Mouse (Mus musculus) MEL (cell line): Measurements from ENCODE around the gene Bves. TPM values are rescaled to one million over a fixed set of nuclear protein-coding genes. Genes with fewer than 3 reads are reported as not detected.

Experiments
- DNase-seq: peaks from one replicate; pipeline ENCODE4 v3.0.0; 2011; ENCODE audit warnings: low read depth, low spot score
- H3K27ac ChIP-seq: 2 replicates; pipeline ENCODE4 v1.5.1; 2012; ENCODE audit warnings: low read depth, mild to moderate bottlenecking, control low read depth, low read length, moderate library complexity; ENCODE audit not compliant: control insufficient read depth
- H3K27me3 ChIP-seq, 2 experiments: fragments of 150-350 bp in 1 of 2; sonication (generic) in 1 of 2; 2 replicates each; pipeline ENCODE4 v1.6.1; 2012; ENCODE audit warnings: low read length in 2 of 2, mild to moderate bottlenecking in 2 of 2, improper control_type of control experiment in 1 of 2, moderate library complexity in 1 of 2; ENCODE audit not compliant: insufficient read depth in 2 of 2, control insufficient read depth in 1 of 2
- H3K36me3 ChIP-seq, 2 experiments: 2 replicates each; pipeline ENCODE4 v1.6.1; 2012 to 2014; ENCODE audit warnings: low read length in 2 of 2, improper control_type of control experiment in 1 of 2, inconsistent platforms in 1 of 2, mild to moderate bottlenecking in 1 of 2; ENCODE audit not compliant: insufficient read depth in 2 of 2, control insufficient read depth in 1 of 2
- H3K4me1 ChIP-seq, 2 experiments: fragments of 150-350 bp in 1 of 2; sonication (generic) in 1 of 2; 2 replicates each; pipeline ENCODE4 v1.6.1; 2012; ENCODE audit warnings: low read length in 2 of 2, improper control_type of control experiment in 1 of 2, mild to moderate bottlenecking in 1 of 2; ENCODE audit not compliant: insufficient read depth in 2 of 2, control insufficient read depth in 1 of 2
- H3K4me3 ChIP-seq, 2 experiments: fragments of 150-350 bp in 1 of 2; sonication (generic) in 1 of 2; 2 replicates each; pipeline ENCODE4 v1.5.1; 2012; ENCODE audit warnings: low read depth in 2 of 2, low read length in 2 of 2, mild to moderate bottlenecking in 2 of 2, moderate library complexity in 2 of 2, control low read depth in 1 of 2, improper control_type of control experiment in 1 of 2; ENCODE audit not compliant: control insufficient read depth in 1 of 2, insufficient read depth in 1 of 2
- H3K79me2 ChIP-seq: 2 replicates; pipeline ENCODE4 v1.6.1; 2012; ENCODE audit warnings: mild to moderate bottlenecking, low read length, moderate library complexity; ENCODE audit not compliant: control insufficient read depth, poor library complexity, insufficient read depth
- H3K9ac ChIP-seq: 2 replicates; pipeline ENCODE4 v1.6.1; 2012; ENCODE audit warnings: low read depth, mild to moderate bottlenecking, control low read depth, low read length, moderate library complexity; ENCODE audit not compliant: control insufficient read depth, poor library complexity, severe bottlenecking
- H3K9me3 ChIP-seq: fragments of 150-350 bp; sonication (generic); replicated peaks from 2 replicates; pipeline ENCODE4 v1.6.1; 2012; ENCODE audit warnings: mild to moderate bottlenecking, low read length, improper control_type of control experiment, moderate library complexity; ENCODE audit not compliant: insufficient read depth
- BHLHE40 ChIP-seq: IDR thresholded peaks from 2 replicates; pipeline ENCODE4 v1.6.1; 2012; ENCODE audit warnings: low read depth, mild to moderate bottlenecking, inconsistent platforms, low read length, improper control_type of control experiment, borderline replicate concordance
- CHD1 ChIP-seq: IDR thresholded peaks from 2 replicates; pipeline ENCODE4 v1.6.1; 2012; ENCODE audit warnings: low read depth, mild to moderate bottlenecking, inconsistent platforms, low read length, improper control_type of control experiment
- CHD2 ChIP-seq: IDR thresholded peaks from 2 replicates; pipeline ENCODE4 v1.6.1; 2011; ENCODE audit warnings: low read length, improper control_type of control experiment
- CTCF ChIP-seq, 3 experiments: IDR thresholded peaks in 2 of 3; conservative IDR thresholded peaks in 1 of 3; 2 replicates each; pipeline ENCODE4 v1.5.1; 2011 to 2012; ENCODE audit warnings: low read length in 3 of 3, low read depth in 2 of 3, mild to moderate bottlenecking in 2 of 3, improper control_type of control experiment in 1 of 3, inconsistent platforms in 1 of 3, mixed read lengths in 1 of 3, moderate library complexity in 1 of 3; ENCODE audit not compliant: control insufficient read depth in 1 of 3, insufficient read depth in 1 of 3, poor library complexity in 1 of 3, severe bottlenecking in 1 of 3
- EP300 ChIP-seq, 2 experiments: IDR thresholded peaks; 2 replicates each; pipeline ENCODE4 v1.6.1; 2011; ENCODE audit warnings: improper control_type of control experiment in 2 of 2, low read length in 2 of 2, low read depth in 1 of 2, mild to moderate bottlenecking in 1 of 2
- GABPA ChIP-seq: IDR thresholded peaks from 2 replicates; pipeline ENCODE4 v1.6.1; 2012; ENCODE audit warnings: low read depth, mild to moderate bottlenecking, inconsistent platforms, low read length, improper control_type of control experiment, moderate library complexity
- HCFC1 ChIP-seq: IDR thresholded peaks from 2 replicates; pipeline ENCODE4 v1.6.1; 2012; ENCODE audit warnings: low read depth, mild to moderate bottlenecking, inconsistent platforms, low read length, improper control_type of control experiment, moderate library complexity
- JUND ChIP-seq: IDR thresholded peaks from 2 replicates; pipeline ENCODE4 v1.6.1; 2011; ENCODE audit warnings: low read depth, mild to moderate bottlenecking, improper control_type of control experiment, low read length
- NELFE ChIP-seq: IDR thresholded peaks from 2 replicates; pipeline ENCODE4 v1.6.1; 2011; ENCODE audit warnings: low read depth, low read length, improper control_type of control experiment
- NRF1 ChIP-seq: IDR thresholded peaks from 2 replicates; pipeline ENCODE4 v1.6.1; 2014; ENCODE audit warnings: low read depth, mild to moderate bottlenecking, inconsistent platforms, low read length, improper control_type of control experiment, moderate library complexity; ENCODE audit not compliant: poor library complexity, insufficient read depth, severe bottlenecking
- POLR2A ChIP-seq, 2 experiments: IDR thresholded peaks; 2 replicates each; pipeline ENCODE4 v1.6.1; 2011 to 2012; ENCODE audit warnings: low read length in 2 of 2, mild to moderate bottlenecking in 2 of 2, control low read depth in 1 of 2, improper control_type of control experiment in 1 of 2, low read depth in 1 of 2, moderate library complexity in 1 of 2; ENCODE audit not compliant: control insufficient read depth in 1 of 2, insufficient read depth in 1 of 2, poor library complexity in 1 of 2
- POLR2AphosphoS5 ChIP-seq: IDR thresholded peaks from 2 replicates; pipeline ENCODE4 v1.6.1; 2012; ENCODE audit warnings: low read depth, borderline replicate concordance, mild to moderate bottlenecking, inconsistent platforms, low read length, moderate library complexity, mixed read lengths
- SMC3 ChIP-seq: IDR thresholded peaks from 2 replicates; pipeline ENCODE4 v1.6.1; 2011; ENCODE audit warnings: low read depth, low read length, improper control_type of control experiment
- UBTF ChIP-seq: IDR thresholded peaks from 2 replicates; pipeline ENCODE4 v1.6.1; 2012; ENCODE audit warnings: low read depth, mild to moderate bottlenecking, inconsistent platforms, low read length, improper control_type of control experiment, moderate library complexity, borderline replicate concordance; ENCODE audit not compliant: insufficient read depth
- USF2 ChIP-seq, 2 experiments: IDR thresholded peaks; 2 replicates each; pipeline ENCODE4 v1.6.1; 2011 to 2012; ENCODE audit warnings: improper control_type of control experiment in 2 of 2, low read length in 2 of 2, borderline replicate concordance in 1 of 2, inconsistent platforms in 1 of 2, low read depth in 1 of 2, mild to moderate bottlenecking in 1 of 2; ENCODE audit not compliant: insufficient read depth in 1 of 2
- ZC3H11A ChIP-seq: IDR thresholded peaks from 2 replicates; pipeline ENCODE4 v1.6.1; 2012; ENCODE audit warnings: low read depth, mild to moderate bottlenecking, inconsistent platforms, low read length, improper control_type of control experiment
- ZKSCAN1 ChIP-seq: IDR thresholded peaks from 2 replicates; pipeline ENCODE4 v1.6.1; 2012; ENCODE audit warnings: low read depth, mild to moderate bottlenecking, inconsistent platforms, low read length, improper control_type of control experiment, moderate library complexity
- ZMIZ1 ChIP-seq: IDR thresholded peaks from 2 replicates; pipeline ENCODE4 v1.6.1; 2012; ENCODE audit warnings: low read depth, mild to moderate bottlenecking, inconsistent platforms, low read length, improper control_type of control experiment, moderate library complexity
- ZNF384 ChIP-seq: IDR thresholded peaks from 2 replicates; pipeline ENCODE4 v1.6.1; 2012; ENCODE audit warnings: low read depth, mild to moderate bottlenecking, inconsistent platforms, low read length, improper control_type of control experiment
- polyA plus RNA-seq, 2 experiments: library from polyadenylated mRNA; stranded (reverse) in 1 of 2; unstranded in 1 of 2; fragments of >175 nt in 1 of 2; fragments of >200 nt in 1 of 2; gene quantifications; 2 replicates each; pipeline versions ENCODE4 v1.2.1 to v1.2.4; 2012; ENCODE audit warnings: low replicate concordance in 2 of 2, low read depth in 1 of 2; ENCODE audit not compliant: insufficient read length in 2 of 2, insufficient read depth in 1 of 2, missing spikeins in 1 of 2
- total RNA-seq: library from RNA; depleted of rRNA; stranded (reverse); fragments of 300-350 nt; gene quantifications from 2 replicates; pipeline ENCODE4 v1.2.3, GENCODE M21; 2012

Bves gene
- total and polyA plus RNA-seq, 3 experiments: not detected

- Histone ChIP-seq H3K27ac (no peak overlapping the region), H3K36me3 (no peaks in the 10 kb centered on the region), H3K79me2 (no peaks in the 10 kb centered on the region), H3K4me1 (no peaks in the 10 kb centered on the region), H3K9me3 (no peaks in the 10 kb centered on the region), H3K4me3 (no peak overlapping the region), H3K27me3 (peaks cover 0 to 4% of the 10 kb centered on the region in 2 experiments; a peak in 1 of 4 replicates), H3K9ac (no peak overlapping the region)
- no peak for DNase-seq
- TF ChIP-seq CTCF (IDR thresholded peaks at IDR 0.05 in 2 of 3, conservative IDR thresholded peaks at IDR 0.05 in 1 of 3; ENCODE audit: control insufficient read depth in 1 of 3, insufficient read depth in 1 of 3, low read depth in 2 of 3, low read length in 3 of 3, poor library complexity in 1 of 3, severe bottlenecking in 1 of 3) (no peak), CHD2 (no peak), CHD1 (no peak), USF2 (IDR thresholded peaks at IDR 0.05; ENCODE audit: borderline replicate concordance in 1 of 2, insufficient read depth in 1 of 2, low read depth in 1 of 2, low read length in 2 of 2) (no peak), UBTF (no peak), HCFC1 (no peak), ZKSCAN1 (no peak), NELFE (no peak), POLR2A (IDR thresholded peaks at IDR 0.05; ENCODE audit: control insufficient read depth in 1 of 2, insufficient read depth in 1 of 2, low read depth in 1 of 2, low read length in 2 of 2, poor library complexity in 1 of 2) (no peak), POLR2AphosphoS5 (no peak), ZC3H11A (no peak), SMC3 (no peak), ZMIZ1 (no peak), NRF1 (no peak), ZNF384 (no peak), EP300 (IDR thresholded peaks at IDR 0.05; ENCODE audit: low read depth in 1 of 2, low read length in 2 of 2) (no peak), BHLHE40 (no peak), GABPA (no peak)
Measured at GRCm38 (mm10) chr10:45311624-45312023, 23.9 kb upstream of the Bves start.

GRCm38 (mm10) chr10:45314865-45315264 is 20.7 kb upstream of the Bves start:
- no peaks in the 10 kb centered on the region for H3K79me2 ChIP-seq
- H3K27me3 ChIP-seq: peaks cover 0 to 4% of the 10 kb centered on the region in 2 experiments; a peak in 1 of 4 replicates
- no peak overlapping the region for H3K27ac ChIP-seq
- H3K4me1 ChIP-seq: no peaks in the 10 kb centered on the region
- no peak overlapping the region for H3K4me3 ChIP-seq
- no peak overlapping the region for H3K9ac ChIP-seq
- no peaks in the 10 kb centered on the region for H3K36me3 ChIP-seq
- H3K9me3 ChIP-seq: no peaks in the 10 kb centered on the region
- DNase-seq: no peak
- no peak for TF ChIP-seq ZMIZ1
- no peak for TF ChIP-seq ZKSCAN1
- TF ChIP-seq JUND: no peak
- TF ChIP-seq, all 39 proteins: peak for 0
